Mouse (Mus musculus): Measurements from ENCODE around the gene Lmo4.

Gene Lmo4

GRCm38 (mm10) chr3:144204413-144205311 lies at the start of gene Lmo4:
Gene Lmo4 (minus strand): TSS chr3:144205220.
- DNase-seq: peak; percentile 53

- DNase-seq: no peak
Measured at GRCm38 (mm10) chr3:144254281-144254680, 49.3 kb upstream of the Lmo4 start.

DNA sequence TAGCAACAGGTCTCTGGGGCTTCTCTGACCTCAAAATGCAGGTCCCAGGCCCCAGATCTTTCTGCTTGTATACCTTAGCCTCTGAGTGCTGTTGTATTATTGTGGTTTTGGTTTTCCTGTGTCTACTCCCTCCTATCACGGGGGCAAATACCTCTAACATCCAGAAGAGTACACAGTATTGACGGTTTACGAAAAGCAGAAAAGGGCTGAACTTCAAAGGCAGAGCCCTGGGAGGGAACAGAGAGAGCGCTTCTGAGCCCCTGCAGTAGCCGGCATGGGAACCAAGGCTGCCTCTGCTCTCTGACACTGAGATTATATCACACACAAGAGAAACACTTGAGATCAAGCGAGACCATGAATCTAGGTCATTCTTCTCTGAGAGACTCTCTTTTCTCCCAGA lies 48.0 kb upstream of the Lmo4 start:
- DNase-seq: no peak

DNA sequence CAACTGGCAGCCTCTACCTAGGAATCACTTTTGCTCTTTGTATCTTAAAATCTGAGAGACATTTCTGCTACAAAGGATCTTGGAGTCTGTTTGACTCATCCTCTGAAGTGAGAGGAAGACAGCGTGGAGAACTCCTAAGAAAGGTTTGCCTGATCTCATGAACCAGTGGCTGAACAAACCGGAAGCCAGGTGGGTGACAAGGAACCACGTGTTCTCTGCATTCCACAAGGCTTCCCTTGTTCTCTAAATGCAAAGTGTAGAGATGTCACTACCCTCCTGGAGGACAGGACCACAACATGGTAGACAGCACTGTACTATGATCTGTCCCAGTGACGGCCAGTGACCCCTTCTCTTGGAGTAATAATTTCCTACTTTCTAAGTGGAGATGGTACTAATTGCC lies 47.1 kb upstream of the Lmo4 start:
- no peak for DNase-seq

- DNase-seq: peak; percentile 34
Measured at GRCm38 (mm10) chr3:144242025-144242673, 37.1 kb upstream of the Lmo4 start.

DNA sequence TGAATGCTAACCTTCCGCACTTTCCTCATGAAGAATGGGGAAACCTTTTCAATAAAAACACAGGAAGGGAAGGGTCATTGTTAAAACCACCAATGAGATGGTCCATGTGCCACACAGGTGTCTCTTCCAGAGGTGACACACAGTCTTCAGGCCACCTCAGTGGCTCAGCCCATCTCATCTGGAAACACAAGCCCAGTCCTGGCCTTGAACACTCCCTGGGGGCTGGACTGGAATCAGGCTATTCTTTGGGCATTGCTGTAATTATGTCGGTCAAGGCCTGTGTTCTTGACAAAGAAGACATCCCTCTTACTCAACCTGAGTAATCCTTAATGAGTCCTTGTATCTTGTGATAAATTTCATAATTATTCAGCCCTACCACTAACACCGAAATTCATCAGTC lies 36.1 kb upstream of the Lmo4 start:
- DNase-seq: no peak

- DNase-seq: no peak
Measured at GRCm38 (mm10) chr3:144238482-144238881, 33.5 kb upstream of the Lmo4 start.

DNA sequence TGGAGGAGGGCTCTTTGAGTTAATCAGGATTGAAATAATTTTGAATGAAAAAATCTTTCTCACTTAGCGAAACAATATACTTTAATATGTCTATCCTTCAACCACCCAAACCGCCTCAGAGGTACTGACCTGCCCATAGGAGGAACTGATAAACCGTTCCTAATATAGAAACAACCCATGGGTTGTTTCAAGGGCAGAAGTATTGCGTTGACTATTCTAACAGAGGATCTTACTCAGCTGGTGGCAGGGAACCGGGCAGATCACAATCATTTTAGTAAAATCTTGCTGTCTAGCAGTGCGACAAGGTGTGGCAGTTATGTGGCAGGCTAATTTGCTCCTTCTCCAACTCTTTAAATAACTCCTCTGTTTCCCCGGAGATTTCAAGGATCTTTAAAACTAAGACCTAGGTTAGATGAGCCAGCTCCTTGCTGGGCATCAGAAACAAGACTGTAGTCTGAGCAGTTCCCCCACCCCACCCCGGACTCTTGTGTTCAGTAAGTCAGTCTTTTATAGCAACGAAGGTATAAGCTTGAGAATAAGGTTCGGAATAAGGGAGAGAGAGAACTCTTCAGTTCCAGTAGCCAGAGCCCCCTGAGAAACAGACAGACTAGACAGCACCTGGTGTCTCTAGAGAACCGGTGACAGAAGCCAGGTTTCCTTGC lies 27.5 kb upstream of the Lmo4 start:
- no peak for DNase-seq

- no peak for DNase-seq
Measured at GRCm38 (mm10) chr3:144231931-144232330, 26.9 kb upstream of the Lmo4 start.

GRCm38 (mm10) chr3:144231419-144231818 lies 26.4 kb upstream of the Lmo4 start:
- no peak for DNase-seq

DNA sequence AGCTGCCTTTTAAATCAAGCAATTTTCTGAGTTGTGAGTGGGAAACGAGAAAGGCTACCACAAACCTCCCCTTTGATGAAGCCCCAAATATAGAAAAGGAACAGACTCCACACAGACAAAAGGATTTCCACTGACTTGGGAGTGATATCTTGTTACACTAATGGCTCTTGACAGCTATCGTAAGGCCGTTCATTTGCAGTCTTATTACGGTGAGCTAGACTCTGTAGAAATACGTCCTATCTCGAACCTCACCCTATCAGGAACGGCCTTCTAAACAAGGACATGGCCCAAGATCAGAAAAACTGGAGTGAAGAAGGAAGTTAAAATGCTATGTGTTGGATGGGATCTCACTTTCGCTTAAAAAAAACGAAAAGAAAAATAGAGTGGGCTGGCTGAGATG lies 25.0 kb upstream of the Lmo4 start:
- DNase-seq: no peak

GRCm38 (mm10) chr3:144229312-144229711 lies 24.3 kb upstream of the Lmo4 start:
- DNase-seq: no peak

- DNase-seq: no peak
Measured at GRCm38 (mm10) chr3:144225456-144226240, 20.6 kb upstream of the Lmo4 start.

DNA sequence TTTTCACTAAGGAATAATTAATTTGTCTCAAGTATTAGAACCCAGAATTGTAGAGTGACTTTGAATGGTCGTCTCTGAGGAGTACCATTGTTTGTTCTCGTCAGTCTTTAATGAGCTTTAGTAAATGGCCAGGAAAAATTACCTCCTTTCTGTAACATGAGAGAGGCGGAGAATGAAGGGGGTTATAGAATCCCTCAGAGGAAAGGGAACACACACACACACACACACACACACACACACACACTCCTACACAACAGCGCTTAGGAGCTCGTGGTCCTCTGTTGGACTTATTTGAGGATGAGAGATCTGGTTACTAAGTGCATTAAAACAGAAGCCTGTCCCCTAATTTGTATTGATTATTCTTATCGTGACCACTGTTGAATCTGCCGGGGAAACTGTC lies 19.6 kb upstream of the Lmo4 start:
- DNase-seq: no peak

- DNase-seq: no peak
Measured at GRCm38 (mm10) chr3:144223377-144224105, 18.5 kb upstream of the Lmo4 start.

DNA sequence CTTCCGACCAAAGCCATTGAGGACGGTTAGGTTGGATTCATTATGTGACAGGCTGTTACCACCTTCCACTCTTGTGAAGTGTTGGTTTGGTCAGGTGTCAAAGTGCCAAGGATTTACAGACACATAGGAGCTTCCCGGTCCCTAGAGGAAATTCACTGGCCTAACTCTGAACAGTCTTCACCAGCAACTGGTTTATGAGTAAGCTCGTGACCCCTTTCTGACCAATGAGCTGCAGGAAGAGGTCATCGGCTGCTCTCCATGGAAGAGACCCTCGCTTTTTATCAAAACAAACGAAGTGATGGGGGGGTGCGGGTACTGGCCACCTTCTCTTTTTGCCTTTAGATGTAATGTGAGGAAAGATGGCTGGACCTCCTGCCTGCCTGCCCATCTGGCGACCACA lies 17.4 kb upstream of the Lmo4 start:
- DNase-seq: no peak

- DNase-seq: peak; percentile 61
Measured at GRCm38 (mm10) chr3:144207498-144207897, 2.5 kb upstream of the Lmo4 start.

DNA sequence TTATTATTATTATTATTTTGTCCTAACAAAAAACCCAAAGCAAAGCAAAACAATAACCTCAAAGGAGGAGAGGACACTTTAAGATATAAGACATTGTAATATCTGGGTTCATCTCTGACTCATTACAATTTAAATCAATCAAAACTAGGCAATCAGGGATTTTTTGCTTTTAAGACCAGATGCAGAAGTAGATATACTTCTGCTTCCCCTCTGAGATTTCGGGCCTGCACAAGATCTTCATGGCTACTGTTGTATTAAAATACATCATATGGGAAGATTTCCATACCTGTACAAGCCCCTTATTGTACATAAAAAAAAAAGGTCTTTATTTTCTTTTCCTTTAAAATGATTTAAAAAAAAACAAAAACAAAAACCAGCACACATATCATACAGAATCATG lies 1.9 kb upstream of the Lmo4 start:
- DNase-seq: no peak

DNA sequence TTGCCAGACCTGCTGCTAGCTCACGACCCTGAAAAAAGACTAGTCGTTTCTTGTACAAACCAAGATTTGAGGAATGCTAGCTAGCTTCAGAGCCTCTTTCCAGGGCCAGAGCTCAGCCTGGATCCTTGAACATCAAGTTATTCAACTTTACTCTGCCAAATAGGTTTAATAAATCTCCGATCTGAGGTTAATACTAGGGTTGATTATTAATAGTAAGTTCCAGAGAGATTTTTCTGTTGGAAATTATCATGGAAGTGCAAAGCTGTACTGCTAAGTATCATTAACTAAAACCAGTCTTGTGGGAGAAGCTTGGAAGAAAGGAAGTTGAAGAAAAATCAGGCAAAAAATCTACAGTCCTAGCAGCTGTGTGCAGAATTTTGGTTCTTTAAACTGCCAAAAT lies 1.2 kb upstream of the Lmo4 start:
- DNase-seq: no peak

DNA sequence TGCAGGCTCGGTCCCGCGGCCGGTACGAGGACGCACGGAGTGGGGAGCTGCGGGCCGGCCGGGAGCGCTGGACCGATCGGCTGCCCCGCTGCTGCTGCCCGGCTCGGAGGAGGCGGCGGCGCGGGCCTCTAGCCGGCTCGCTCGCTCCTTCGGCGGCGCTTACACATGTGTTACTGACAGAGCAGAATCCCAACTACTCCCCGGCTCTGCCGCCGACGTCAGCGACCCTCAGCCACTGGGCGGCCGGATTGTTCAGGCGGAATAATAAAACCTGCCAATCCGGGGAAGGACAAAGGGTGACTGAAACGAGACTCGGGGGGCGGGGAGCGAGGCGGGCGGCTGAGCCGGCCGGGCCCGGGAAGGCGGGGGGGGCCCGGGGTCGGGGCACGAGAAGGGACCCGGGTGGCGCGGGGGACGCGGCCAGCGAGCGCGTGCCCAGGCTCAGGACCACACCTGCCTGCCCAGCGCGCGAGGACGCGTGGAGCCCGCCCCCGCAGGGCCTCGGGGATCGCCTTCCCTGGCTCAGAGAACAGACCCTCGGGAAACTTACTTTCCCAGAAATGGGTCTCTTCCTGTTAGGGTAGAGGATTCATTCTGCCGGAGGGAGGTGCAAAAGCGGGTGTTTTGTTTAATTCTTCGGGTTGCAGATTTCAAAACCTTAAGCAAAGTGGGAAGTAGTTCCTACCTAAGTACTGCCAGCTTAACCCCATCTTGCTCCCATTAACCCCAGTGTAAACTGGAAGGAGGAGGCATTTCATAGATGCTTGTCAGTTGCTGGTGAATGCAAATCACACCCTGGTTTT lies 532 bp upstream of the Lmo4 start:
- DNase-seq: peak; percentile 92

DNA sequence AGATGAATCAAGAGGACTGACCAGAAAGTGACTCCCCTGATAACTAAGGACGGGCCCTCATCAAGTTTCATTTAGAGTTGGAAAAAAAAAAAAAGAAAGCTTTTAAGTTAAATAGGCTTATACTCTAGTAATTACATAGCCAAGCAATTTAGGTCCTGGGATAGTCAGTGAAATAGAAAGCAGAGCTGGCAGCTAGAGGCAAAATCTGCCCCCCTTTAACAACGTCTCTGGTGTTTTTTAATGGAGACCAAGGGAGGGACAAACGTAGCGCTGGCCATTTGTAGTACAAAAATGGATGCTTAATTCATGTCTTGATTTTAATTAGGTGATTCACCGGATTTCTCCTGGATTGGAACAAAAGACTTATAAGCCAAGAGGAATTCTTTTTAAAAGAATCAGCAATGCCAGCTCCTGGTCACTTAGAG lies 1.0 kb downstream of the Lmo4 start:
- DNase-seq: no peak
